Mouse (Mus musculus): ENCODE data around the gene Selenoo.

GRCm38 (mm10) chr15:89089248-89090051 is 566 bp downstream of the Selenoo start:
- TF ChIP-seq CTCF (IDR thresholded peaks at IDR 0.05; ENCODE audit: low read depth, low read length) (no peak), POLR2A (IDR thresholded peaks at IDR 0.05; ENCODE audit: insufficient read depth, low read length) (no peak), EP300 (IDR thresholded peaks at IDR 0.05; ENCODE audit: insufficient read depth, low read depth, low read length) (no peak)

Measured in ES-Bruce4 (cell line).